Mouse (Mus musculus): ENCODE measurements around the gene Gosr2. TPM values are rescaled to one million over a fixed set of nuclear protein-coding genes. Genes with fewer than 3 reads are reported as not detected.

Gosr2 gene
- 95.2 and 95.4 TPM in 2 replicates for polyA plus RNA-seq (2016; fragmentation: Nextera tagmentation; extraction: Ambion mirVana)

DNA sequence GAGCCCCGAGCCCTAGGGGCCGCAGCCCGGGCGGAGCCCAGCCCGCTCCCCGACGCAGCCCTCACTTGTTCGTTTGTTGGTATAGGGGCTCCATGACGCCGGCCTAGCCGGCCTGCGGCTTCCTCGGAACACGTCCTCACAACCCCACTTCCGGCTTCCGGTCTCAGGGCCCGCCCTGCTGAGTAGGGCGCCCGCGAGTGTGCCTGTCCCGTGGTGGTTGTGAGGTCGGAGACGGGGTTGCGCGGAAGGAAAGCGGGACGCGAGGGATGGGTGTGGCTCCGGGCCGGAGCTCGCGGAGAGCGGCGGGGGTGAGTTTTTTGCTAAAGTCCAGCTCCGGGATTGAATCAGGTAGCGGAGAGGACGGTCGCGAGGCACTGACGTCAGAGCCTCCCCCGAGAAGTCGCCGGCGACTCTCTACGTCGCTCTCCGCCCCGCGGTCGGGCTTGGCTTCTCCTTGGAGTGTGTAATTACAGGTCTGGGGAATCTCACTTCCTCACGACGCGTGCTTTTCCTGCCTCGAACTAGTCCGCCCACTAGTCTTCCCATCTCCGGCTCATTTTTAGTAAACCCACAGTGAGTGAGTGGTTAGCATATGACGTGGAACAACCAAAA is at the start of gene Gosr2:
Gene Gosr2 (minus strand): TSS at position 334 of the 612 bp plus-strand sequence.
- H3K27ac ChIP-seq, result peak within 1 kb of the TSS; percentile 96
- H3K4me1 ChIP-seq, result peaks cover 11% of the 10 kb centered on the region
- H3K27me3 ChIP-seq, result no peaks in the 10 kb centered on the region
- ATAC-seq (ENCODE audit: low FRiP score), result peak; percentile 97
- WGBS, result 1% methylated on average over 57 of the region's 57 CpGs
- peak within 1 kb of the TSS; percentile 73 for H3K4me2 ChIP-seq
- peak within 1 kb of the TSS; percentile 93 for H3K4me3 ChIP-seq (replicated peaks)
- H3K9ac ChIP-seq, result peak within 1 kb of the TSS; percentile 86
- H3K9me3 ChIP-seq, result no peaks in the 10 kb centered on the region
- no peaks in the 10 kb centered on the region for H3K36me3 ChIP-seq (replicated peaks)

DNA sequence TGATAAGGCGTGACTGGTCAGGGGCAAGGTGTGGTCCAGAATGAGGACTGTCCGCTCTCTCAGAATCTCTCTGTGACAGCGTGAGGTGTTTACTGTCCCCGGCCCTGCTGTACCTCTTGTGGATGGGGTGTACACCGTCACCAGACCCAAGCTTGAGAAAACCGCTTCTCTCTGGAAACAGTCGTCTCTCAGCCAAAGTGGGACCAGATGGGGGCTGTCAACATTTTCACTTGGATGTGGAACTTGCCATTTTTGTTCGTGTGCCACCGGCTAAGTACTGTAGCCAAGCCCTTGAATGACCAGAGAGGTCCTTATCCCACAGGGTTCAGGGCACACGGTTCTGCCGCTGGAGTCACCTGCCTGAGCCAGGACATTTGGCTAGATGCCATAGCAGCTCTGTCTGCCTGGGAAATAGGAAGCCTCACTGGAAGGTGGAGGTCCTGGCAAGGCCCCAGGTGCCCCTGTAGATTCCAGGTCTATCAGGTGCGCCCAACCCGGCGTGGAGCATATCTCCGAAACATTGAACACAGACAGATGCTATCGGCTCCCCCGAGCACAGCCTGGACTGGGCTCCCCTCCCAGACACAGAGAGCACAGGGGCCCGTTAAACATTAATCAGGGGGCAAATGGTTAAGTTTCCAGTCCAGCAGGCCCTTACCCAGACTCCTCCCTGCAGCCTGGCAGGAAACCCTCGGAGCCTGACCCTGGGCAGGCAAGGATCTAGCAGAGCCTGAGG is 37.5 kb upstream of the Gosr2 start:
- H3K4me1 ChIP-seq, result no peaks in the 10 kb centered on the region
- no peaks in the 10 kb centered on the region for H3K9me3 ChIP-seq
- H3K9ac ChIP-seq, result no peak overlapping the region
- no peak overlapping the region for H3K4me3 ChIP-seq (replicated peaks)
- ATAC-seq (ENCODE audit: low FRiP score), result no peak
- no peak overlapping the region for H3K4me2 ChIP-seq
- 82% methylated on average over 19 of the region's 19 CpGs for WGBS
- H3K27ac ChIP-seq, result no peak overlapping the region
- H3K27me3 ChIP-seq, result peaks cover 28% of the 10 kb centered on the region
- H3K36me3 ChIP-seq (replicated peaks), result no peaks in the 10 kb centered on the region

DNA sequence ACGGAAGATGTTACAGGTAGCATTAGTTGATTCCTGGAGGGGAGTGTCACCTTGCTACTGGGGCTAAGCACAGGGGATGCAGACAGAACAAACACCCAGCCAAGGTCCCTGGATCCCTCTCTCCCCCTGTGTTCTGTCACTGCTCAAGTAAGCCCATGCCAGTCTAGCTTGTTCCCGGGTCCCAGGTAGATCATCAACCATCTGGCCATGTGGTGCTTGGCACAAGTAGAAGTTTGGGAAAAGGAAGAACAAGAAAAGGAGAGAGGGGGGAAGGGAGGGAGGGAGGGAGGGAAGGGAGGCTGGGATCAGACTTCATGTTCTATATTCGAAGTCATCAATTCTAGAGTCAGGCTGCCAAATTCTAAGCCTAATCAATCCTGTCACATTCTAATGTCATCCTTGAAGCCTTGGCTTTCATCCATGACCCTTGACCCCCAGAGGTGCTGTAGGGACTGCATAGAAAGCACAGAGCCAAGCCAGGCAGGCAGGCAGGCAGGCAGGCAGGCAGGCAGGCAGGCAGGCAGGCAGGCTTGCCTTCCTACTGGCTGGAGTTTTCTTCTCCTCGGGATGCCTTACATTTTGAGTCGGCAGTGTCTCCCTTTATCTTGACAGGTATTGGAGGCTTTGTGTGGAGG is 36.8 kb upstream of the Gosr2 start:
- Histone ChIP-seq H3K4me1 (no peaks in the 10 kb centered on the region), H3K36me3 (replicated peaks) (no peaks in the 10 kb centered on the region), H3K4me2 (no peak overlapping the region), H3K27me3 (peaks cover 22% of the 10 kb centered on the region), H3K27ac (no peak overlapping the region), H3K9me3 (no peaks in the 10 kb centered on the region), H3K9ac (no peak overlapping the region), H3K4me3 (replicated peaks) (no peak overlapping the region)
- no peak for ATAC-seq (ENCODE audit: low FRiP score)
- WGBS, result 73% methylated on average over 5 of the region's 5 CpGs

DNA sequence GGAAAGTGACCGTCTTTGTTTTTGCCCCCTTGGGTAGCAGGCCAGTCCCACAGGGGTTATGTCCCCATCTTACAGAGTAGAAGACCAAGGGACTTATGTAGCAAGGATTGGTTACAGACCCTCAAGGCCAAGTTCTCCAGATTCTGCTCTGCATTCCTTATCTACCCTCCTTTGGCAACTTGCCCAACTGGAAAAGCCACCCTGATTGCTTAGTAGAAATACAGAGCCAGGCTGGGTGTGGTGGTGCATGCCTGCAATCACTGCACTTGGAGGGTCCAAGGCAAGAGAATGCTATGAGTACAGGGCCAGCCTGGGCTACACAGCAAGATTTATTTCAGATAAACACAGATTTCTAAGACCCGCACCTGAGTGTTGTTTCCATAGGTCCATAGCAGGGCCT is 36.3 kb upstream of the Gosr2 start:
- no peak overlapping the region for H3K4me3 ChIP-seq (replicated peaks)
- ATAC-seq (ENCODE audit: low FRiP score), result no peak
- peaks cover 21% of the 10 kb centered on the region for H3K27me3 ChIP-seq
- H3K9me3 ChIP-seq, result no peaks in the 10 kb centered on the region
- no peaks in the 10 kb centered on the region for H3K36me3 ChIP-seq (replicated peaks)
- 92% methylated on average over 2 of the region's 2 CpGs for whole genome bisulfite sequencing
- H3K9ac ChIP-seq, result no peak overlapping the region
- no peak overlapping the region for H3K27ac ChIP-seq
- H3K4me1 ChIP-seq, result no peaks in the 10 kb centered on the region
- H3K4me2 ChIP-seq, result no peak overlapping the region

DNA sequence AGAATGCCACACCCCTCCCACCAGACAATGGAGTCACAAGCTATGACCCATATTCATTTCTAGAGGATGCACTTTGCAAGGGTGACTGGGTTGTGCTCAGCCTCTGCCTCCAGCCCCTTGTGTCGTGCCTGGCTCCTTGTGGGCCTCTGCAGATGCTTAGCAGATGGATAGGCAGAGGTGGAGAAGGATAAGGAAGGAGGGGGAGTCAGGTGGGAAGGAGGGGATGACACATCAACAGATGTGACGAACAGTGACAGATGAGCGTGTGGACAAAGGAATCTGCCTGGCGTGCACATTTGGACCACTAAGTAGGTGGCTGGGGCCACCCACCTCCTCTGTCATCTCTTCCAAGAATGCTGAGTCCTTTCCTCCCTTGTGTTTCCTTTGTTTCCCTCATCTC is 35.4 kb upstream of the Gosr2 start:
- H3K9me3 ChIP-seq, result no peaks in the 10 kb centered on the region
- ATAC-seq (ENCODE audit: low FRiP score), result no peak
- peaks cover 21% of the 10 kb centered on the region for H3K27me3 ChIP-seq
- H3K4me3 ChIP-seq (replicated peaks), result no peak overlapping the region
- H3K36me3 ChIP-seq (replicated peaks), result no peaks in the 10 kb centered on the region
- H3K9ac ChIP-seq, result no peak overlapping the region
- H3K27ac ChIP-seq, result no peak overlapping the region
- WGBS, result 62% methylated on average over 4 of the region's 4 CpGs
- H3K4me2 ChIP-seq, result no peak overlapping the region
- H3K4me1 ChIP-seq, result no peaks in the 10 kb centered on the region

DNA sequence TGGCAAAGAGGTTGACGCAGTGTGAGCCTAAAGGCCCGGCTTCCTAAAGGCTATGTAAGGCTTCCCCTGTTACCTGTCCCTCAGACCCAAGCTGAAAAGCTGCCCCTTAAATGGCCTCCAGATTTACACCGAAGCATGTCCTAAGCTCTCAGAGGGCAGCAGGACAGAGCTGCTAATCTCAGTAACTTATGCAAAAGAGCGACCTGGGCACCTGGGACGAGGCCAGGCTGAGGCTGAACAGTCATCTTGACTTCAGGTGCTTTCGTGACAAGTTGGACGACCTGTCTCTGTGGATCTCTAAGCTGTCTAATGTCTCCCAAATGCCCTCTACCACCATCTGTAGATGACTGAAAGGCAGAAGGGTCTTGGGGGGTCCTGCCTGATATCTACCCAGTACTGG is 34.6 kb upstream of the Gosr2 start:
- no peak for ATAC-seq (ENCODE audit: low FRiP score)
- H3K4me3 ChIP-seq (replicated peaks), result no peak overlapping the region
- H3K9me3 ChIP-seq, result no peaks in the 10 kb centered on the region
- WGBS, result 79% methylated on average over 7 of the region's 7 CpGs
- peaks cover 22% of the 10 kb centered on the region for H3K27me3 ChIP-seq
- H3K9ac ChIP-seq, result no peak overlapping the region
- no peaks in the 10 kb centered on the region for H3K36me3 ChIP-seq (replicated peaks)
- H3K27ac ChIP-seq, result no peak overlapping the region
- no peaks in the 10 kb centered on the region for H3K4me1 ChIP-seq
- H3K4me2 ChIP-seq, result no peak overlapping the region

DNA sequence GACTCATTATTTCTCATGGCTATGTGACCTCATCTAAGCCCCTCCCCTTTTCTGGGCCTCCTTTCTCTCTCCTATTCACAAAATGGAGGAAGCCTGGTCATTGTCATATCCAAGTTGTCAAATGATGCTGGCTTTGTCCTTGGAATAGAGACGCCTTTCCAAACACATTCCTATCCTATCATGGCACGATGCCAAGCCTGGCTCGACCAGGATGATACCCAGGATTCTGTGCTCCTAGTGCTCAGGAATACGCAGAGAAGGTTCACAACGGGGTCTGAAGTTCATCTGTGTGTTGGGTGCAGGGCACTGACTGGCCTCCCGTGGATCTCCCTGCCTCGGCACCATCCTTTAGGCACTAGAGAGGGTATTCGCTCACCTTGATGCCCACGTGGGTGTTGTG is 33.9 kb upstream of the Gosr2 start:
- no peaks in the 10 kb centered on the region for H3K36me3 ChIP-seq (replicated peaks)
- no peaks in the 10 kb centered on the region for H3K4me1 ChIP-seq
- no peak overlapping the region for H3K9ac ChIP-seq
- H3K4me3 ChIP-seq (replicated peaks), result no peak overlapping the region
- no peak overlapping the region for H3K27ac ChIP-seq
- ATAC-seq (ENCODE audit: low FRiP score), result no peak
- H3K9me3 ChIP-seq, result no peaks in the 10 kb centered on the region
- peaks cover 25% of the 10 kb centered on the region for H3K27me3 ChIP-seq
- no peak overlapping the region for H3K4me2 ChIP-seq
- WGBS, result 83% methylated on average over 9 of the region's 9 CpGs

DNA sequence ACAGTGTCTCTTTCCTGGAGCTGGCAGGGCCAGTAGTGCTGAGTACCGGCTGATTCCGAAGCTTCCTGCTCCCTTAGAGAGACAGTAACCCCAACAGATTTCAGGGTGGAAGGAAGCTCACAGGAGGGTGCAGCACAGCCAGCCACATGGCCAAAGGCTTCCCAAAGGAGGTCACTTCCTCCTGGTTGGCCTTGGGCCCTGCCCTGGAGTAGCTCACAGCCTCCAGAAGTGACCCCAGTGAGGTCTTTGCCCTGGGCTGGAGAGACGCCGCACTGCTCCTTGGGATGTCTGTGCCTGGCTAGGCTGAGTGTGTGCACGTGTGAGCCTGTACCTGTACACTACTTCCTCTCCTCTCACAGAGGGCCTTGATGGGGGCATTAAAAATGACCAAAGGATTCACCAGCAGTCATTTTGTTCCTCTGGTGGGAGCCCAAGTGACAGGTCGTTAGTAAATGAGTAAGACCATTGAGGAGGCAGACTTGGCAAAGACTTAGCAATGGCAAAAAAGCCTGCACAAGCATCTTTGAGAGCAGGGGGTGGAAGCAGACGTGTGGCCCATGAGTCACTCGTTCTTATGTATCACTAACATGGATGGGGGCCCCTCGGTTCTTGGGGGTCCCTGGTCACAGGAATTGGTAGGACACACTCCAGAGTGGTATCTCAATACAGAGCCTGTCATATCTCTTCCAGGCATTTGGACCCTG is 31.7 kb upstream of the Gosr2 start:
- no peak overlapping the region for H3K4me2 ChIP-seq
- no peaks in the 10 kb centered on the region for H3K36me3 ChIP-seq (replicated peaks)
- H3K27me3 ChIP-seq, result peaks cover 25% of the 10 kb centered on the region
- no peaks in the 10 kb centered on the region for H3K4me1 ChIP-seq
- WGBS, result 73% methylated on average over 9 of the region's 9 CpGs
- H3K9ac ChIP-seq, result no peak overlapping the region
- no peak for ATAC-seq (ENCODE audit: low FRiP score)
- no peaks in the 10 kb centered on the region for H3K9me3 ChIP-seq
- no peak overlapping the region for H3K27ac ChIP-seq
- no peak overlapping the region for H3K4me3 ChIP-seq (replicated peaks)

DNA sequence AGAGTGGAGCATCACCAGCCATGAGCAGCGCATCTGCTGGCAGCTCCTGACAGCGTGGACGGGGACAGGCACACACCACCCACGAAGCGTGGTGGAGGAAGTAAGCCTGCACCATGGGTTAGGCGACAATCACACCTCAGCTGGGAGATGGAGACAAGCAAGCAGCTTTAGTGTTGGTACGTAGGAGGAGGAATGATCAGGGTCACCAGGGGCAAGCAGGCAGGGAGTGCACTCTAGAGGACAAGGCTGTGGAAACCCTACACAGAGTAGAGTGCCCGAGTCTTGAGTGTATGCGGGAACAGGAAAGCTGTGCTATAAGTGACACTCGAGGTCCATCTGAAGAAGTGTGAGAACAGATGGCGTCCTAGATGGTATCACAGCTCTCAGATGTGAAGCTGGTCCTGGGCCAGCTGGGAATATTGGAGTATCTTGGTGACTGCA is 26.7 kb upstream of the Gosr2 start:
- 0 out of 2 replicates have a peak, but pooled peaks cover 4% of the 10 kb centered on the region for H3K27me3 ChIP-seq
- no peak overlapping the region for H3K9ac ChIP-seq
- WGBS, result 80% methylated on average over 11 of the region's 11 CpGs
- no peak for ATAC-seq (ENCODE audit: low FRiP score)
- H3K27ac ChIP-seq, result no peak overlapping the region
- no peak overlapping the region for H3K4me3 ChIP-seq (replicated peaks)
- H3K4me2 ChIP-seq, result no peak overlapping the region
- H3K9me3 ChIP-seq, result no peaks in the 10 kb centered on the region
- no peaks in the 10 kb centered on the region for H3K36me3 ChIP-seq (replicated peaks)
- H3K4me1 ChIP-seq, result peaks cover 13% of the 10 kb centered on the region

DNA sequence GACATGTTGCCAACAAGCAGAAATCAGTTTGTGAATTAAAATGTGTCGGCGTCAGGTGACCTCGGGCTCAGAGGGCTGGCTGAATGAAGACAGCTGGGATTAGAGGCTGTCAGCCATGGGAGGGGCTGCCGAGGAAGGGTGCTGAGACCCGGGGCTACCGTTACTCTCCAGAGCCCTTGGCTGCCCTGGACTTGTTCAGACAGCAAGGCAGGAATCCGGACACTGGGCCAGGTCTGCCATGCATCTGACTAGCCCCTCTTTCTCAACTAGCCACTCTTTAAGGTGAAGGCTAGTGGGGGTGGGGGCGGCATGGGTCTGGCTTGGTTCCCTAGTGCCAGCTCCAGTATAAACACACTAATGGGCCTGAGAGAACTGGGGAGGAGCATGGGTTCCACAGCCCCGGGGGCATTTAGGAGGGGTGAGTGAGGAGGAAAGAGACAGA is 24.4 kb upstream of the Gosr2 start:
- no peak overlapping the region for H3K4me3 ChIP-seq (replicated peaks)
- H3K36me3 ChIP-seq (replicated peaks), result no peaks in the 10 kb centered on the region
- H3K4me1 ChIP-seq, result peaks cover 13% of the 10 kb centered on the region
- 0 out of 2 replicates have a peak, but pooled peaks cover under 1% of the 10 kb centered on the region for H3K27me3 ChIP-seq
- 21% methylated on average over 9 of the region's 9 CpGs for WGBS
- H3K4me2 ChIP-seq, result peak overlapping the region; percentile 38
- no peak overlapping the region; the same call in 1 of the 2 replicates for H3K9ac ChIP-seq
- H3K27ac ChIP-seq, result peak overlapping the region; percentile 50
- no peaks in the 10 kb centered on the region for H3K9me3 ChIP-seq
- peak; percentile 78; the same call in 1 of the 2 replicates for ATAC-seq (ENCODE audit: low FRiP score)

DNA sequence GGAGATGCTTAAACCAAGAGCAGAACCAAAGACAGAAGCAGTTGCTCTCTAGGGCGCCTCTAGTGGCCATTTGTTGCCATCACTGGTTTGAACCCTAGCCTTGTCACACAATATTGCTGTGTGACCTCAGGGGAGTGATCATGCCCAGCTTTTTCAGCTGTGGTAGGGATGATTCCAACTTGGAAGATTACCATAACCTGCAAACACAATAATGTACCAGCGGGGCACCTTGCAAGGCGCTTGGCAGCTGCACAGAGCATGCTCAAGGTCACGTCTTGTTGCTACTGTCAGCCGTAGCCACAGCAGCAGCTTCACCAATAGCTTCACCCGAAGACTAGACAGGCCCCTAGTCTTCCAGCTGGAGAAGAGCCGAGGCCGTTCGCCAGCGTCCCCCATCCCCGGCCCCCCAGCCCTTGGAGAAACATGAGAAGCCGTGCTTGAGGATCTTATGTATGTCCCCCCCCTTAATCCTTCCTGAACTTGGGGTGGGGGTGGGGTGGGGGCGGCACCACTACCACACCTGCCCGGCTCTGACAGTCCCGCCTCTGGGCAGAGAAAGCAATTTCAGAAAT is 23.9 kb upstream of the Gosr2 start:
- peaks cover 13% of the 10 kb centered on the region for H3K4me1 ChIP-seq
- no peak overlapping the region for H3K4me3 ChIP-seq (replicated peaks)
- H3K27ac ChIP-seq, result peak overlapping the region; percentile 50
- no peaks in the 10 kb centered on the region for H3K27me3 ChIP-seq
- 33% methylated on average over 15 of the region's 15 CpGs for WGBS
- H3K9me3 ChIP-seq, result no peaks in the 10 kb centered on the region
- peak overlapping the region; percentile 38 for H3K4me2 ChIP-seq
- ATAC-seq (ENCODE audit: low FRiP score), result peak; percentile 60; the same call in 1 of the 2 replicates
- H3K9ac ChIP-seq, result no peak overlapping the region; the same call in 1 of the 2 replicates
- H3K36me3 ChIP-seq (replicated peaks), result no peaks in the 10 kb centered on the region

DNA sequence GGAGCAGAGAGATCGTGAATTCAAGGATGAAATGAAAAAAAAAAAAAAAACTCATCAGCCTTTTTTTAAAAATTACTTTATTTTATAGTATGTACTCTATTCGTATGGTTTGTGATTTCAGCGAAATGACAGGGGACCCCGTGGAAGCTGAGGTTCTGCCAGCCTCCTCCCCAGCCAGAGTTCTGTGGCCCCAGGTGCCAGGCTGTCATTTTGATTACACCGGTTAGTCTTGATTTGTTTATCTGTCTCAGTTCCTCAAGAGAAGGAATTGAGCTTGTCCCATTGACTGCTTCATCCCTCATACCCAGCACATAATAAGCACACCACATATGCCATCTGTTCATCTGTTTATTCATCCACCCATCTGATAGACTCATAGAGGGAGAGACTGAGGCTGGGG is 21.7 kb upstream of the Gosr2 start:
- 77% methylated on average over 5 of the region's 5 CpGs for WGBS
- no peaks in the 10 kb centered on the region for H3K27me3 ChIP-seq
- H3K4me1 ChIP-seq, result peaks cover 13% of the 10 kb centered on the region

More for the DNA sequence above, 21.7 kb upstream of the Gosr2 start:
- no peaks in the 10 kb centered on the region for H3K9me3 ChIP-seq
- no peak overlapping the region for H3K27ac ChIP-seq
- H3K9ac ChIP-seq, result no peak overlapping the region
- no peaks in the 10 kb centered on the region for H3K36me3 ChIP-seq (replicated peaks)
- no peak overlapping the region for H3K4me3 ChIP-seq (replicated peaks)
- no peak overlapping the region for H3K4me2 ChIP-seq
- ATAC-seq (ENCODE audit: low FRiP score), result no peak

All from forebrain, embryonic 12.5 days (tissue).